Mouse (Mus musculus) heart, embryonic 16.5 days (tissue): Measurements from ENCODE around the gene Myadml2. TPM values are rescaled to one million over a fixed set of nuclear protein-coding genes. Genes with fewer than 3 reads are reported as not detected.
A peak's percentile ranks its signal among the peaks of the same experiment; 100 is the strongest.

ENCODE experiments used
- ATAC-seq: fragments of 200-750 bp; cut with Nextera tagmentation; replicated peaks from 2 replicates; pipeline ENCODE4 v1.8.0; 2017; ENCODE audit warnings: moderate number of reproducible peaks; ENCODE audit not compliant: insufficient read depth, low FRiP score; ENCODE audit errors: extremely low read depth
- H3K27ac ChIP-seq: fragments of 300-500 bp; sonication (generic); 2 replicates; pipeline ENCODE4 v1.5.1; 2014; ENCODE audit warnings: mild to moderate bottlenecking, low read length, control low read depth, moderate library complexity
- H3K27me3 ChIP-seq: fragments of 300-500 bp; sonication (generic); 2 replicates; pipeline ENCODE4 v1.6.1; 2014; ENCODE audit warnings: low read length, mixed read lengths; ENCODE audit not compliant: control insufficient read depth, insufficient read depth
- H3K36me3 ChIP-seq: fragments of 300-500 bp; sonication (generic); 2 replicates; pipeline ENCODE4 v1.6.1; 2014; ENCODE audit not compliant: control insufficient read depth, insufficient read depth
- H3K4me1 ChIP-seq: fragments of 300-500 bp; sonication (generic); 2 replicates; pipeline ENCODE4 v1.6.1; 2014; ENCODE audit warnings: low read length, mixed read lengths; ENCODE audit not compliant: control insufficient read depth, insufficient read depth
- H3K4me2 ChIP-seq: fragments of 300-500 bp; sonication (generic); 2 replicates; pipeline ENCODE4 v1.6.1; 2014; ENCODE audit warnings: low read depth, mild to moderate bottlenecking, control low read depth, low read length
- H3K4me3 ChIP-seq: fragments of 300-500 bp; sonication (generic); 2 replicates; pipeline ENCODE4 v1.5.1; 2014; ENCODE audit warnings: mild to moderate bottlenecking, control low read depth, low read length
- H3K9ac ChIP-seq: fragments of 300-500 bp; sonication (generic); 2 replicates; pipeline ENCODE4 v1.6.1; 2014; ENCODE audit warnings: low read length, control low read depth
- H3K9me3 ChIP-seq: fragments of 300-500 bp; sonication (generic); replicated peaks from 2 replicates; pipeline ENCODE4 v1.6.1; 2016; ENCODE audit warnings: low read length; ENCODE audit not compliant: control insufficient read depth
- WGBS: fragments of 180-500 bp; shearing (Covaris S2); extraction: QIAGEN DNeasy Blood & Tissue Kit; methylation state at CpG from one replicate; pipeline ENCODE4 v1.1.7; 2014; 5-methylcytosine and 5-hydroxymethylcytosine counted together
- microRNA-seq: library from miRNA; unstranded; fragments of <30 nt; microRNA quantifications from one replicate; pipeline ENCODE4, GENCODE M21; 2017
- polyA plus RNA-seq: library from polyadenylated mRNA; unstranded; fragments of >200 nt; fragmentation: Nextera tagmentation; extraction: Ambion mirVana; gene quantifications from 2 replicates; pipeline ENCODE4 v1.2.1, GENCODE M21; 2015

Myadml2 gene
- polyA plus RNA-seq, 1 experiment from 2014 or later: 17.0 TPM

GRCm38 (mm10) chr11:120598283-120598989 is 49.5 kb downstream of the Myadml2 start, which contains the start of the genes Alyref and Anapc11:
Gene Alyref (minus strand): TSS chr11:120598365.
Gene Anapc11 (plus strand): TSS chr11:120598421.
- no peaks in the 10 kb centered on the region for H3K9me3 ChIP-seq
- peaks cover 40% of the 10 kb centered on the region for H3K36me3 ChIP-seq
- H3K4me1 ChIP-seq: peaks cover 17% of the 10 kb centered on the region
- peak within 1 kb of the TSS; percentile 90 for H3K4me2 ChIP-seq
- H3K27ac ChIP-seq: peak within 1 kb of the TSS; percentile 88
- under 1% methylated on average over 84 of the region's 88 CpGs for WGBS
- peak within 1 kb of the TSS; percentile 91 for H3K4me3 ChIP-seq
- ATAC-seq: peak; percentile 96
- peak within 1 kb of the TSS; percentile 88 for H3K9ac ChIP-seq
- no peaks in the 10 kb centered on the region for H3K27me3 ChIP-seq

GRCm38 (mm10) chr11:120597240-120598235 is 50.4 kb downstream of the Myadml2 start:
- H3K27me3 ChIP-seq: no peaks in the 10 kb centered on the region

More at GRCm38 (mm10) chr11:120597240-120598235, 50.4 kb downstream of the Myadml2 start:
- Histone ChIP-seq H3K36me3 (peaks cover 40% of the 10 kb centered on the region), H3K9me3 (no peaks in the 10 kb centered on the region), H3K27ac (peak overlapping the region; percentile 88), H3K9ac (peak overlapping the region; percentile 88), H3K4me2 (peak overlapping the region; percentile 77), H3K4me1 (peaks cover 17% of the 10 kb centered on the region), H3K4me3 (peak overlapping the region; percentile 91)
- peak; percentile 20 for ATAC-seq
- 3% methylated on average over 88 of the region's 99 CpGs for WGBS

Small RNA genes within 50 kb of the gene (microRNA-seq; reads per million reads assigned to microRNA genes)
- gene Mir6936: 0.59 reads per million

Other genes with a start within 250 kb of the Myadml2 start
- gene Nploc4, start 210.4 kb downstream of the Myadml2 start, polyA plus RNA-seq: 26.7 and 27.7 TPM in 2 replicates
- 0.09 TPM in 1 of 2 replicates, not detected in the other for gene Tspan10, start 205.5 kb downstream of the Myadml2 start, polyA plus RNA-seq
- gene Pde6g, start 194.7 kb downstream of the Myadml2 start, polyA plus RNA-seq: 0.28 and 0.29 TPM in 2 replicates
- 23.2 and 23.5 TPM in 2 replicates for gene Oxld1, start 190.1 kb downstream of the Myadml2 start, polyA plus RNA-seq
- 25.4 and 27.4 TPM in 2 replicates for gene Ccdc137, start 190.0 kb downstream of the Myadml2 start, polyA plus RNA-seq
- gene Arl16, start 180.6 kb downstream of the Myadml2 start, polyA plus RNA-seq: 33.6 and 34.2 TPM in 2 replicates
- gene Mrpl12, start 163.5 kb downstream of the Myadml2 start, polyA plus RNA-seq: 247 and 252 TPM in 2 replicates
- 39.6 and 43.9 TPM in 2 replicates for gene Slc25a10, start 156.3 kb downstream of the Myadml2 start, polyA plus RNA-seq
- gene Gcgr, start 117.5 kb downstream of the Myadml2 start, polyA plus RNA-seq: 1.4 and 2.7 TPM in 2 replicates
- gene Mcrip1, start 98.4 kb downstream of the Myadml2 start, polyA plus RNA-seq: 134 and 139 TPM in 2 replicates
- 3.3 and 8.5 TPM in 2 replicates for gene Ppp1r27, start 97.0 kb downstream of the Myadml2 start, polyA plus RNA-seq
- gene P4hb, start 74.9 kb downstream of the Myadml2 start, polyA plus RNA-seq: 435 and 437 TPM in 2 replicates
- 435 and 439 TPM in 2 replicates for gene Arhgdia, start 66.5 kb downstream of the Myadml2 start, polyA plus RNA-seq
- gene Alyref, start 49.8 kb downstream of the Myadml2 start, polyA plus RNA-seq: 223 and 229 TPM in 2 replicates
- gene Anapc11, start 49.7 kb downstream of the Myadml2 start, polyA plus RNA-seq: 179 and 193 TPM in 2 replicates
- gene Npb, start 39.7 kb downstream of the Myadml2 start, polyA plus RNA-seq: 13.6 and 15.5 TPM in 2 replicates
- gene Pcyt2, start 30.2 kb downstream of the Myadml2 start, polyA plus RNA-seq: 109 and 117 TPM in 2 replicates
- gene Sirt7, start 22.9 kb downstream of the Myadml2 start, polyA plus RNA-seq: 21.1 and 28.1 TPM in 2 replicates
- gene Mafg, start 14.6 kb downstream of the Myadml2 start, polyA plus RNA-seq: 14.7 and 19.1 TPM in 2 replicates
- 15.2 and 18.5 TPM in 2 replicates for gene Pycr1, start 4.4 kb downstream of the Myadml2 start, polyA plus RNA-seq
- 0.20 and 1.00 TPM in 2 replicates for gene Notum, start 13.0 kb upstream of the Myadml2 start, polyA plus RNA-seq
- 105 and 109 TPM in 2 replicates for gene Aspscr1, start 24.8 kb upstream of the Myadml2 start, polyA plus RNA-seq
- gene Cenpx, start 65.6 kb upstream of the Myadml2 start, polyA plus RNA-seq: 107 and 112 TPM in 2 replicates
- 34.1 and 34.8 TPM in 2 replicates for gene Lrrc45, start 65.8 kb upstream of the Myadml2 start, polyA plus RNA-seq
- 8.7 and 10.6 TPM in 2 replicates for gene Rac3, start 73.3 kb upstream of the Myadml2 start, polyA plus RNA-seq
- 15.3 and 17.1 TPM in 2 replicates for gene Dcxr, start 79.1 kb upstream of the Myadml2 start, polyA plus RNA-seq
- 54.8 and 59.4 TPM in 2 replicates for gene Cbr2, start 84.0 kb upstream of the Myadml2 start, polyA plus RNA-seq
- 1.3 and 6.9 TPM in 2 replicates for gene Hmga1b, start 114.6 kb upstream of the Myadml2 start, polyA plus RNA-seq
- gene Rfng, start 136.0 kb upstream of the Myadml2 start, polyA plus RNA-seq: 27.8 and 28.4 TPM in 2 replicates
- 124 and 135 TPM in 2 replicates for gene Gps1, start 136.1 kb upstream of the Myadml2 start, polyA plus RNA-seq
- 44.7 and 49.7 TPM in 2 replicates for gene Dus1l, start 148.2 kb upstream of the Myadml2 start, polyA plus RNA-seq
- gene Fasn, start 176.4 kb upstream of the Myadml2 start, polyA plus RNA-seq: 24.9 and 28.7 TPM in 2 replicates